Comparison of ENCODE assay signal across 8 mouse cellular contexts in the genomic region with DNA sequence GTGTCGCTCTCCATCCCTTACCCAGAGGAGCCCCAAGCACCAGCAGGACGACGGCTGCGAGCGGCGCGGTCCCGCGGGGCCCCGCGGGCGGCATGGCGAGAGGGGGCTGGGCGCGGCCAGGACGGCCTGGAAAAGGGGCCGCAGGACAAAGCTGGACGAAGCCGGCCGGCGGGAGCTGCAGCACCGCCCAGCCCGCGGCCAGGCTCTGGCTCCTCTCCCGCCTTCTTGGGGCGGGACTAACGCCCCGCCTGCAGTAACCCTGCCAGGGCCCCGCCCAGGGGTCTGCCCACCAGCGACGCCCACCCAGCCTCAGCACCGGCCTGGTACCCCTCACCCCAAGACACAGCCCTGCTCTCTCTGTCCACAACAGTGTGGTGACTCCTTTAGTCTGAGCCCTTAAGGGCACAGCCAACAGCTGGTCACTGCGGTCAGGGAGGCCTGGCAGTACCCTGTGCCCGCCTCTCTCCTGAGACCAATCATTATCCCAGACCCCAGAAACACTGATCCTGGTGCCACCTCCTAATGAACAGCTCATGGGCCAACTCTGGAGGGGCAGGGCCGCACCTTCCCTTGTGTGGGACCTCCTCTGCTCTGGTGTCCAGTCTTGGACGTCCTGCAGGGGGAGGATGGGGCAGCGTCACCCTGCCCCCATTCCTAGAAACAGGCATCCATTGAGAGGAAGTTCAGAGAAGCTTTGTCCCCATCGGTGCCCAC. TPM values are rescaled to one million over a fixed set of nuclear protein-coding genes. Genes with fewer than 3 reads are reported as not detected.
DNase-seq lines count a peak whose midpoint lies in the region; ATAC-seq and TF ChIP-seq lines count a peak whose summit lies in the region.

TSS of gene Shisa4 (minus strand) at position 370 of the 714 bp plus-strand sequence.

- DNase-seq in left cerebral cortex, adult 18-20 months (ENCODE audit: low spot score in 2 of 2) = peak; percentile 66 to 82
- no peak for DNase-seq in left cerebral cortex, adult 11 months (ENCODE audit: low spot score)
- peak; percentile 91 for DNase-seq in embryonic facial prominence, embryonic 10.5 days (ENCODE audit: low spot score)
- DNase-seq in heart, adult 2 months = peak; percentile 75
- peak; percentile 56 to 59 for DNase-seq in kidney, adult 8-10 months
- DNase-seq in limb, embryonic 14.5 days (ENCODE audit: low spot score) = peak; percentile 87

- TF ChIP-seq POLR2A in heart, adult 2 months (IDR thresholded peaks at IDR 0.05; ENCODE audit: insufficient read depth, low read depth, low read length) = no peak
- peak; percentile 83; the same call in 1 of the 2 replicates for TF ChIP-seq POLR2A in limb, embryonic 14.5 days (IDR thresholded peaks at IDR 0.05; ENCODE audit: borderline replicate concordance, extremely low read depth, insufficient read depth, insufficient read length)

- peak within 1 kb of the TSS; percentile 97 for H3K27ac ChIP-seq in embryonic facial prominence, embryonic 10.5 days (replicated peaks)
- peak within 1 kb of the TSS; percentile 49 for H3K27ac ChIP-seq in heart, adult 2 months
- H3K27ac ChIP-seq in limb, embryonic 14.5 days (replicated peaks; ENCODE audit: low read depth, low read length) = no peak within 1 kb of the TSS; the same call in 1 of the 2 replicates
- H3K27ac ChIP-seq in midbrain, embryonic 13.5 days = peak within 1 kb of the TSS; percentile 77
- peak within 1 kb of the TSS; percentile 56 for H3K27ac ChIP-seq in stomach, embryonic 16.5 days (ENCODE audit: low read length)

- H3K4me3 ChIP-seq in embryonic facial prominence, embryonic 10.5 days = peak within 1 kb of the TSS; percentile 83
- H3K4me3 ChIP-seq in heart, adult 2 months = peak within 1 kb of the TSS; percentile 45
- peak within 1 kb of the TSS; percentile 69 for H3K4me3 ChIP-seq in limb, embryonic 14.5 days (replicated peaks; ENCODE audit: low read length)
- peak within 1 kb of the TSS; percentile 76 for H3K4me3 ChIP-seq in midbrain, embryonic 13.5 days (replicated peaks)
- peak within 1 kb of the TSS; percentile 68 for H3K4me3 ChIP-seq in stomach, embryonic 16.5 days (replicated peaks; ENCODE audit: low read length)

- H3K9me3 ChIP-seq in embryonic facial prominence, embryonic 10.5 days = no peaks in the 10 kb centered on the region
- no peaks in the 10 kb centered on the region for H3K9me3 ChIP-seq in limb, embryonic 14.5 days (ENCODE audit: control insufficient read depth, low read length)
- no peaks in the 10 kb centered on the region for H3K9me3 ChIP-seq in midbrain, embryonic 13.5 days
- H3K9me3 ChIP-seq in stomach, embryonic 16.5 days (replicated peaks; ENCODE audit: control insufficient read depth, low read length) = no peaks in the 10 kb centered on the region

- 1% methylated on average over 38 of the region's 38 CpGs for WGBS in embryonic facial prominence, embryonic 10.5 days
- WGBS in heart, adult 2 months = 1% methylated on average over 35 of the region's 38 CpGs
- WGBS in limb, embryonic 14.5 days = 3% methylated on average over 28 of the region's 38 CpGs
- 3% methylated on average over 38 of the region's 38 CpGs for WGBS in midbrain, embryonic 13.5 days
- WGBS in stomach, embryonic 16.5 days = 2% methylated on average over 38 of the region's 38 CpGs

- no peak for TF ChIP-seq EP300 in heart, adult 2 months (IDR thresholded peaks at IDR 0.05; ENCODE audit: insufficient read depth, low read depth, low read length)

- intact Hi-C loops in heart, adult 2 months (cut with DNase I) = no loop called here

- peaks cover 3% of the 10 kb centered on the region for H3K27me3 ChIP-seq in embryonic facial prominence, embryonic 10.5 days (replicated peaks; ENCODE audit: low read depth, poor library complexity, severe bottlenecking)
- no peaks in the 10 kb centered on the region for H3K27me3 ChIP-seq in heart, adult 2 months (ENCODE audit: control insufficient read depth, insufficient read depth, low read length)
- no peaks in the 10 kb centered on the region for H3K27me3 ChIP-seq in limb, embryonic 14.5 days (ENCODE audit: control insufficient read depth, insufficient read depth, low read length)
- H3K27me3 ChIP-seq in midbrain, embryonic 13.5 days = no peaks in the 10 kb centered on the region
- no peaks in the 10 kb centered on the region for H3K27me3 ChIP-seq in stomach, embryonic 16.5 days (ENCODE audit: control insufficient read depth, insufficient read depth, low read length)

- peaks cover 45% of the 10 kb centered on the region for H3K4me1 ChIP-seq in embryonic facial prominence, embryonic 10.5 days
- peaks cover 2% of the 10 kb centered on the region for H3K4me1 ChIP-seq in heart, adult 2 months (ENCODE audit: control insufficient read depth, insufficient read depth, low read length)
- H3K4me1 ChIP-seq in limb, embryonic 14.5 days (ENCODE audit: control insufficient read depth, insufficient read depth, low read length) = peaks cover 11% of the 10 kb centered on the region; the same call in 1 of the 2 replicates
- peaks cover 43% of the 10 kb centered on the region for H3K4me1 ChIP-seq in midbrain, embryonic 13.5 days (replicated peaks)
- H3K4me1 ChIP-seq in stomach, embryonic 16.5 days (ENCODE audit: control insufficient read depth, insufficient read depth, low read length) = peaks cover 13% of the 10 kb centered on the region; the same call in 1 of the 2 replicates

- H3K9ac ChIP-seq in heart, adult 2 months (ENCODE audit: low read depth, low read length) = peak within 1 kb of the TSS; percentile 70
- peak within 1 kb of the TSS; percentile 73 for H3K9ac ChIP-seq in limb, embryonic 14.5 days (ENCODE audit: low read depth, low read length, severe bottlenecking)
- peak within 1 kb of the TSS; percentile 92 for H3K9ac ChIP-seq in midbrain, embryonic 13.5 days (replicated peaks)
- H3K9ac ChIP-seq in stomach, embryonic 16.5 days (ENCODE audit: low read length) = peak within 1 kb of the TSS; percentile 88

- H3K79me2 ChIP-seq in heart, adult 2 months (replicated peaks; ENCODE audit: control insufficient read depth, insufficient read depth, low read length) = no peaks in the 10 kb centered on the region

- peak; percentile 89 for ATAC-seq in limb, embryonic 14.5 days (ENCODE audit: low FRiP score, low read depth)
- peak; percentile 92 for ATAC-seq in midbrain, embryonic 13.5 days
- peak; percentile 87 for ATAC-seq in stomach, embryonic 16.5 days (ENCODE audit: insufficient read depth, low FRiP score)

- peak; percentile 21; the same call in 1 of the 2 replicates for TF ChIP-seq CTCF in heart, adult 2 months (IDR thresholded peaks at IDR 0.05)

- peaks cover 22% of the 10 kb centered on the region; the same call in 1 of the 2 replicates for H3K36me3 ChIP-seq in embryonic facial prominence, embryonic 10.5 days (replicated peaks)
- H3K36me3 ChIP-seq in heart, adult 2 months (ENCODE audit: control insufficient read depth, insufficient read depth, low read length) = no peaks in the 10 kb centered on the region
- H3K36me3 ChIP-seq in limb, embryonic 14.5 days (ENCODE audit: control insufficient read depth, insufficient read depth, low read length) = no peaks in the 10 kb centered on the region
- H3K36me3 ChIP-seq in midbrain, embryonic 13.5 days = no peaks in the 10 kb centered on the region
- H3K36me3 ChIP-seq in stomach, embryonic 16.5 days (ENCODE audit: control insufficient read depth, insufficient read depth, low read length) = no peaks in the 10 kb centered on the region

- H3K4me2 ChIP-seq in limb, embryonic 14.5 days (replicated peaks; ENCODE audit: low read depth, low read length, severe bottlenecking) = peak within 1 kb of the TSS; percentile 96
- H3K4me2 ChIP-seq in midbrain, embryonic 13.5 days (replicated peaks) = peak within 1 kb of the TSS; percentile 86
- peak within 1 kb of the TSS; percentile 82 for H3K4me2 ChIP-seq in stomach, embryonic 16.5 days (ENCODE audit: low read depth, low read length)

RNA-seq across cellular contexts. Expression of gene Shisa4, which starts in this region (rescaled TPM):
- 100 to 1,000 TPM; 160 to 186 TPM for total RNA-seq in left cerebral cortex, adult 18-20 months (2021)
- 53.5 and 55.9 TPM in 2 replicates for polyA plus RNA-seq in embryonic facial prominence, embryonic 10.5 days (2016; fragmentation: Nextera tagmentation; extraction: Ambion mirVana)
- 1 to 10 TPM; 2.2 to 2.3 TPM for total RNA-seq in heart, adult 2 months (2021)
- polyA plus RNA-seq in heart, adult 2 months (2012; rRNA removed) = 6.7 and 10.4 TPM in 2 replicates
- 26.5 and 39.2 TPM in 2 replicates for polyA plus RNA-seq in limb, embryonic 14.5 days (2012; rRNA removed)
- polyA plus RNA-seq in limb, embryonic 14.5 days (2014; fragmentation: Nextera tagmentation; extraction: Ambion mirVana) = 25.9 and 28.7 TPM in 2 replicates
- 83.7 and 84.8 TPM in 2 replicates for polyA plus RNA-seq in midbrain, embryonic 13.5 days (2015; fragmentation: Nextera tagmentation; extraction: Ambion mirVana)
- polyA plus RNA-seq in stomach, embryonic 16.5 days (2015; fragmentation: Nextera tagmentation; extraction: Ambion mirVana) = 37.2 and 38.8 TPM in 2 replicates

Comparison
In these comparisons a context has a peak if more than half of its experiments do, and no peak if none do; other contexts are left out.
1. RNA of gene Shisa4 (total RNA-seq): 160 to 186 TPM in left cerebral cortex, adult 18-20 months; 2.2 to 2.3 TPM in heart, adult 2 months; every median in the first group is over 10 times any median in the second.
2. Peak in every context shown above with its lines, with median percentiles within 50 percentile points of each other: H3K4me3 ChIP-seq, H3K9ac ChIP-seq, ATAC-seq and H3K4me2 ChIP-seq.